Mouse (Mus musculus) mouse embryonic stem cell (cell line): Measurements from ENCODE around the gene Tmem185a.
"Not testable (repeated sequence)": the region's sequence is repeated elsewhere in the genome, so short reads cannot be mapped to it uniquely, and the experiment has no call there.

Experiments
- in situ Hi-C, 2 experiments: fragments of 300-500 bp; cut with MboI; formaldehyde crosslinking; loops; 1 replicate in 1 of 2; 3 replicates in 1 of 2; pipeline ENCODE4 v1.14.3; 2019 to 2020; ENCODE audit warnings: low sequenced_read_pairs in 2 of 2, low pct_unique_long_range_greater_than_20kb in 1 of 2, mixed read lengths in 1 of 2; ENCODE audit not compliant: unreplicated experiment in 1 of 2

The Tmem185a gene

DNA sequence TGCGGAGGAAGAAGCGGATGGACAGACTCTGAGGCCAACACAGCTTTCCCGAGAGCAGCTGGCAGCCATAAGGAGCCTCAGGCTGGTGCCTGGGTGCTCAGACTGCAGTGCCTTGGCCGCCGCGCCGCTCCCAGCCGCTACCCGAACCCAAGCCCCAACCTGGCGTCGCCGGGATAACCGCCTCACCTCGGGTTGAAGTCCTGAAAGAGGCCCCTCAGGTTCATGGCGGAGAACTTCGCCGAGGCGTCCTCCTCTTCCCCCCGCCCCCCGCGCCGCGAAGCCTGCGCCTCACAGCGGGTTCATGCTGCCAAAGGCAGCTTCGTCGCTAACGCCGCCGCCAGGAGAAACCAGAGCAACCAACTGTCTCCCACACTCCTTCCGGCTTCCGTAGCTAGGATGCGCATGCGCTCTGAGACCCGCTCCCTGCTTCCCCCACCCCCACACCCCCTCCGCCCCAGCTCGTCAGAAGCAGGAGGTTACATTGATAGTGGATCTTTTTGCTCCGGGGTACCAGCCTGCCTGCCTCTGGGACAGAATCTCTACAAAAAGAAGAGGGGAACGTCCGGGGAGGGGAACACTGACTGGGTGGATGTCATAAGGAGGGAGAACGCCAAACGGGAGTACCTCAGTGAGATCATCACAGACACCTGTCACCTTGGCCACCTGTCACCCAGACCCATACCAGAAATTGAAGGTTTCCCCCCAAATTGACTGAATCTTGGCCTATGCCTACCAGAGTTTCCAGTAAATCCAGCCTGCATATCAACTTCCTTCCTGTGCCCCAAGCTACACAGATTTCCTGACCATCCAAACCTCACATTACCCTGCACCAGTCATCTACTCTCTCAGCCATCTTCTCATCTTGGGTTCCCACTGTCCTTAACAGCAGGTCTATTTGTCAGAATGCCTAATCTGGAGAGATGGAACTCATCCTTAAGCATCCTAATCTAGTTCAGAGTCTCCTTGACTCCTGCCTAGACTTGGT lies at the start of gene Tmem185a:
Gene Tmem185a (minus strand): TSS at position 389 of the 985 bp plus-strand sequence.
- in situ Hi-C loops: loop anchor here in 1 of 2 experiments (10.0 kb wide), 1 partner anchor 112 kb away; the partner anchor contains the start of gene Ids

DNA sequence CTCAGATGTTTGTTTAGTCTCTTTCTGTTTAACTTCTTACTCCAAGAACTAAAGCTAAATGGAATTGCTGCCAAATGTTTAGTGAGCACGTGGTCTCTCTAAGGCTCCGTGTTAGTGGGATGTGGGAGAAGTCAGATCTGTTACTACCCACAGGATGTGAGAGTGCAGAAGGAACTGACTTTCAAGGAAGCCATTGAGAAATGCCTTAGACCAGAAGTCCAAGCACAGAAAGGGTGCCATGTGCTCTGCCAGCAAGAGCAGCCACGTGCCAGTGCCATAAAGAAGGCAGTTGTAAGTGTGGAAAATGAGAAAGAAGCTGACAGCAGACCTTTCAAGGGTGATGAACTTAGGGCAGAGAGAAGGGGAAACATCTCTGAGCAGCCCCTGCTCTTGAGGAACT lies 37.4 kb upstream of the Tmem185a start:
- in situ Hi-C loops: not testable (repeated sequence)

DNA sequence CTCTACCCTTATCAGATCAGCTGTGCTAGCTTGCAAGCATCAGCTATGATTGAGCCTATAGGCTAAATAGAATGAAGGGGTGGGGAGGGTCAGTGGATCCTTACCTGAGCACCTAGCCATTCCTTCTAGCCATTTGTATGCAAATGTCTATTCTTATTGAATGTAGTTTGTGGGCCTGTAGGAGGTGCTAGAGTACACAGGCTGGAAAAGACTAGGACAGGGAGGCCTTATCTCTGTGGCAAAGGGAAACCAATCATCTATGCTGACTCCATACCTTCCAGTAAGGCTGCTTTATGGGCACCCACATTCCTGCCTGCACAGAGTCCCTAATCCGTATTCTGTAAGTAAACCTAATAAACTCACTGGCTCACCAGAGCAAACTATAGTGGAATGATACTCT lies 10.3 kb upstream of the Tmem185a start:
- in situ Hi-C loops: not testable (repeated sequence)

DNA sequence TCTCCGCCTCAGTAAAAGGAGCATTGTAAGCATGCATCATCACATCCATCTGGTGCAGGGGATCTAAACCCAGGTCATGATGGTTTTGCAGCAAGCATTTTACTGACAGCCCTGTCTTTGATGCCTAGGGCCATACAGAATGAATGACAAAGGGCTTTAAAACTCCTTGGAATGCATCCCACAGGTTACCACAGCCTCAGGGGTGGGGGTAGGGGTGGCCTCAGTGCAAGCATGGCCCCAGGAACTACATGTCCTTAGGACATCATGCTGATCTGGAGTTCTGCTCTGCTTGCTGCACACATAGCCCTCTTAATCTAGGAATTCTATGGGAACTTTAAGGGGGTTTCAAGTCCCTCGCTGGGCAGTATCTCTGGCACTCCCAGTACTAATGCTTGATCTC lies 5.2 kb upstream of the Tmem185a start:
- in situ Hi-C loops: no loop called here

DNA sequence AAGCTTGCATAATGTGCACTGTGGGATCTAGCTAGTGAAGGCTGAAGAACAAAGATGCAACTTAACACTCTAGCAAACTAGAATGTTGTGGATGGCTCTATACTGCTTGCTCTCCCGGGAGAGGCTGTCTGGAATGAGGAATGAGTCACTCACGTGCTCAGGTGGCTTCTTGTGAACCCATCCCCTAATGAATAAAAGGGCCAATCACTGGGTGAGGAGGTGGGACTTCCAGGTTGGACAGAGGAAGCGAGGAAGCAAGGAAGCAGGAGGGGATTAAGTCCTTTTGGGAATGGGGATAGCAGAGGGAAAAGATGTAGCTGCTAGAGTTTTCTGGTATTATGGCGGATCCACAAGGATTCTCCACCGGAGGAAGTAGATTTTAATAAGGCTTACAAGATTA lies 1.7 kb upstream of the Tmem185a start:
- in situ Hi-C loops: loop anchor here in 1 of 2 experiments (10.0 kb wide), 1 partner anchor 114 kb away; the partner anchor contains the start of gene Ids

DNA sequence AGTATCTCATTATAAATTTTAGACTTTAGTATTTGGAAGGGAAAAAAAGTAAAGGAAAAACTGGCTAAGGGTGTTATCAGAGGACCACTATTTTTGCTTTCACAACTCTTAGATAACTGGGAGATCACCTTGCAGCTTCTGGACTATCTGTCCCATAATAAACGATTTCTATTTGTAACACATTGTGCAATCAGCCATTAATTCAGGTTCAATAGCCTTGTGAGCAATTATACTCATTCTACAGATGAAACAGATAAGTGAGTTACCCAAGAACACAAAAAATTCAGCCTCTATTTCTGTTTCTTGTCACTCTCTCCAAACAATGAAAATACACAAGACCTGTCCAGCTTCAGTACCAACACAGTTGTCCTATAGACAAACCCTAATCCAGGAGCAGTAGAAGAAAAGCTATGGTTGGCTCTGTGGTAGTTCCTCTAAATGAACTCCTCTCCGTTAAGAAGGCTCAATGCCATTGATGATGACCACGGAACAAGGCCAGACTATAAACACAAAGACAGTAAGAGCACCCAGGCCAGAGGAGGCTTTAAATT lies 1.7 kb downstream of the Tmem185a start:
- in situ Hi-C loops: loop anchor here in 1 of 2 experiments (10.0 kb wide), 1 partner anchor 110 kb away; the partner anchor contains the start of gene Ids

DNA sequence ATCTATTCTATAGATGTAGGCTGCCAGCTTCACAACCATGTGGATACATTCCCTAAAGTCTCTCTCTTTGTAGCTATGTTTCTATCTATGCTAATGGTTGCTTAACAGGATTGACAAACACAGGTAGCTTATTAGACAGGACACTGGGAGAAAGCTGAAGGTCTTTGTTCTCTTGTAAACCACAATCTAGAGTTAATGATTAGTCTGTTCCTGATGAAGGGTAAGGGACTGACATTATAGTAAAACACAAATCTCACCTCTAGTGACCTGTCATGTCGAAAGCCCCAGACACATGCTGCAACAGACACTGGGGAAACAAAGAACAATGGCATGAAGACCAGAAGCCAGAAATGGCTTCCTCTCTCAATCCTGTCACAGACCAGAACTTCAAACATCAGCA lies 10.1 kb downstream of the Tmem185a start:
- in situ Hi-C loops: no loop called here

DNA sequence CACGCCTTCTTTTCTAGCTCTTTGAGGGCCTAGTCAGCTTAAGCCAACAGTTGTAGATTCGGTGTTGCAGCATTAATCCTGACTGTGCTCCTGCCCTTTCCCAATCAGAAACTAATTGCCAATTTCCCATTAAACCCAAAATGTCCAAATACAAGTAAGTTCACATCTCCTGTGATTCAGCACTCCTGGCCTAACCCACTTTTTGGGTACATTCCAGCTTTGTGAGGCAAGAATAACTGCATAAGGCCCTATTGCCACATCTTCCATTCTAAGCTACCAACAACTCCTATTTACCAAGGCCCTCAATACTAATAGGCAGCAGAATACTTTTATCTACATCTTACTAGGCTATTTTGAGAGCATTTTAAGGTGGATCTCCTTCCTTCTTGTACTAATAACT lies 11.5 kb downstream of the Tmem185a start:
- in situ Hi-C loops: no loop called here

DNA sequence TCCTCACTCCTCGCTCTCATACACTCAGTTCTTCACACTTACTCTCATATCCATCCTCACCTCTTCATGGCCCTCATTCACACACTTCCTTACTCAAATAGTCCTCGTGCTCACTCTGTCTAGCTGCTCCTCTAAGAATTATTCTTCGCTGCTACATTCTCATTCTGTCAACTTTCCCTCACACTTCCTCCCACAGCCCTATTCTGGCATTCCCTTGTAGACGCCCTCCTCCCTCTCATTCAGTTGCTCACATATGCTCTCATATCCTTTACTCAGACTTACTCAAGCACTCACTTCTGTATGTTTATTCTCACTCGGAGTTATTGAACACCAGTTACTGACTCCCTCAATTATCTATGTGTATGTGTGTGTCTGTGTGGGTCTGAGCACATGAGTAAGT lies 13.4 kb downstream of the Tmem185a start:
- in situ Hi-C loops: no loop called here

DNA sequence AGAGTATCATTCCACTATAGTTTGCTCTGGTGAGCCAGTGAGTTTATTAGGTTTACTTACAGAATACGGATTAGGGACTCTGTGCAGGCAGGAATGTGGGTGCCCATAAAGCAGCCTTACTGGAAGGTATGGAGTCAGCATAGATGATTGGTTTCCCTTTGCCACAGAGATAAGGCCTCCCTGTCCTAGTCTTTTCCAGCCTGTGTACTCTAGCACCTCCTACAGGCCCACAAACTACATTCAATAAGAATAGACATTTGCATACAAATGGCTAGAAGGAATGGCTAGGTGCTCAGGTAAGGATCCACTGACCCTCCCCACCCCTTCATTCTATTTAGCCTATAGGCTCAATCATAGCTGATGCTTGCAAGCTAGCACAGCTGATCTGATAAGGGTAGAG lies 24.6 kb downstream of the Tmem185a start:
- in situ Hi-C loops: loop anchor here in 1 of 2 experiments (10.0 kb wide), 1 partner anchor 102 kb away; no protein-coding TSS in a partner anchor

DNA sequence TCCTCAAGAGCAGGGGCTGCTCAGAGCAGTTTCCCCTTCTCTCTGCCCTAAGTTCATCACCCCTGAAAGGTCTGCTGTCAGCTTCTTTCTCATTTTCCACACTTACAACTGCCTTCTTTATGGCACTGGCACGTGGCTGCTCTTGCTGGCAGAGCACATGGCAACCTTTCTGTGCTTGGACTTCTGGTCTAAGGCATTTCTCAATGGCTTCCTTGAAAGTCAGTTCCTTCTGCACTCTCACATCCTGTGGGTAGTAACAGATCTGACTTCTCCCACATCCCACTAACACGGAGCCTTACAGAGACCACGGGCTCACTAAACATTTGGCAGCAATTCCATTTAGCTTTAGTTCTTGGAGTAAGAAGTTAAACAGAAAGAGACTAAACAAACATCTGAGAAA lies 51.5 kb downstream of the Tmem185a start:
- in situ Hi-C loops: not testable (repeated sequence)
